Mouse (Mus musculus) megakaryocyte, embryonic 14.5 days (primary cell): ENCODE data around the gene Sat2. TPM values are rescaled to one million over a fixed set of nuclear protein-coding genes. Genes with fewer than 3 reads are reported as not detected.
A peak's percentile ranks its signal among the peaks of the same experiment; 100 is the strongest.

Experiments
- H3K27me3 ChIP-seq: replicated peaks from 2 replicates; pipeline ENCODE3; 2012; ENCODE audit warnings: inconsistent platforms
- H3K36me3 ChIP-seq: replicated peaks from 2 replicates; pipeline ENCODE3; 2012; ENCODE audit warnings: low read length, inconsistent platforms, mixed read lengths
- H3K4me1 ChIP-seq: 2 replicates; pipeline ENCODE4 v1.6.1; 2012; ENCODE audit warnings: inconsistent platforms
- H3K4me3 ChIP-seq: replicated peaks from 2 replicates; pipeline ENCODE3; 2012; ENCODE audit warnings: moderate library complexity, mild to moderate bottlenecking, inconsistent platforms
- H3K9me3 ChIP-seq: 2 replicates; pipeline ENCODE4 v1.6.1; 2012; ENCODE audit warnings: inconsistent platforms
- FLI1 ChIP-seq: IDR thresholded peaks from 2 replicates; pipeline ENCODE4 v1.6.1; 2012; ENCODE audit warnings: low read length, inconsistent platforms, mixed read lengths
- GATA1 ChIP-seq: IDR thresholded peaks from 3 replicates; pipeline ENCODE4 v1.6.1; 2012; ENCODE audit warnings: mixed read lengths, low read length, inconsistent platforms, borderline replicate concordance
- polyA plus RNA-seq: library from polyadenylated mRNA; stranded (reverse); fragments of >175 nt; gene quantifications from 2 replicates; pipeline ENCODE4 v1.2.3, GENCODE M21; 2012; ENCODE audit warnings: low replicate concordance; ENCODE audit not compliant: insufficient read depth

Gene Sat2
- polyA plus RNA-seq, 1 experiment: not detected

- H3K4me3 ChIP-seq: peak within 1 kb of the TSS; percentile 94
- H3K27me3 ChIP-seq: no peaks in the 10 kb centered on the region
- H3K9me3 ChIP-seq: no peaks in the 10 kb centered on the region
- TF ChIP-seq GATA1 (no peak), FLI1 (no peak)
- peaks cover 84% of the 10 kb centered on the region for H3K4me1 ChIP-seq
- peaks cover 71% of the 10 kb centered on the region for H3K36me3 ChIP-seq
These were observed 44.3 kb downstream of the Sat2 start, which contains the start of gene Cd68 for GRCm38 (mm10) chr11:69665961-69666664. Gene Cd68, minus strand, starts transcription at chr11:69666153.

GRCm38 (mm10) chr11:69666665-69667005 is 44.8 kb downstream of the Sat2 start:
- Histone ChIP-seq H3K36me3 (peaks cover 71% of the 10 kb centered on the region), H3K9me3 (no peaks in the 10 kb centered on the region), H3K4me1 (peaks cover 78% of the 10 kb centered on the region), H3K27me3 (no peaks in the 10 kb centered on the region), H3K4me3 (no peak overlapping the region)
- no peak for TF ChIP-seq GATA1

GRCm38 (mm10) chr11:69670786-69671725 is 49.2 kb downstream of the Sat2 start:
- peaks cover 58% of the 10 kb centered on the region for H3K4me1 ChIP-seq
- no peaks in the 10 kb centered on the region for H3K27me3 ChIP-seq
- H3K36me3 ChIP-seq: peaks cover 76% of the 10 kb centered on the region
- H3K4me3 ChIP-seq: peak overlapping the region; percentile 94
- no peaks in the 10 kb centered on the region for H3K9me3 ChIP-seq
- TF ChIP-seq FLI1 (peak; percentile 81; the same call in 1 of the 2 replicates), GATA1 (no peak)

GRCm38 (mm10) chr11:69671726-69672124 is 49.9 kb downstream of the Sat2 start:
- H3K4me3 ChIP-seq: peak overlapping the region; percentile 94
- H3K36me3 ChIP-seq: peaks cover 76% of the 10 kb centered on the region
- no peaks in the 10 kb centered on the region for H3K9me3 ChIP-seq
- H3K4me1 ChIP-seq: peaks cover 57% of the 10 kb centered on the region
- H3K27me3 ChIP-seq: no peaks in the 10 kb centered on the region
- TF ChIP-seq FLI1 (no peak), GATA1 (no peak)

- Histone ChIP-seq H3K9me3 (no peaks in the 10 kb centered on the region), H3K4me3 (peak within 1 kb of the TSS; percentile 94), H3K36me3 (peaks cover 80% of the 10 kb centered on the region), H3K4me1 (peaks cover 57% of the 10 kb centered on the region), H3K27me3 (no peaks in the 10 kb centered on the region)
- TF ChIP-seq FLI1 (peak; percentile 29; the same call in 1 of the 2 replicates), GATA1 (no peak)
These were observed 50.4 kb downstream of the Sat2 start, which contains the start of gene Eif4a1 for GRCm38 (mm10) chr11:69672211-69672706. Gene Eif4a1, minus strand, starts transcription at chr11:69672423.

Other genes with a start within 250 kb of the Sat2 start
- 33.8 and 159 TPM in 2 replicates for gene Naa38, start 226.5 kb upstream of the Sat2 start, polyA plus RNA-seq
- gene Cyb5d1, start 226.4 kb upstream of the Sat2 start, polyA plus RNA-seq: 0.25 and 2.4 TPM in 2 replicates
- gene Tmem88, start 223.8 kb upstream of the Sat2 start, polyA plus RNA-seq: 0.35 TPM in 1 of 2 replicates, not detected in the other
- 44.5 and 45.4 TPM in 2 replicates for gene Kdm6b, start 208.3 kb upstream of the Sat2 start, polyA plus RNA-seq
- gene Dnah2, start 72.9 kb upstream of the Sat2 start, polyA plus RNA-seq: 0.95 TPM in 1 of 2 replicates, not detected in the other
- 0.51 and 2.1 TPM in 2 replicates for gene Efnb3, start 61.8 kb upstream of the Sat2 start, polyA plus RNA-seq
- 19.7 and 50.2 TPM in 2 replicates for gene Wrap53, start 41.8 kb upstream of the Sat2 start, polyA plus RNA-seq
- gene Trp53, start 41.7 kb upstream of the Sat2 start, polyA plus RNA-seq: 53.2 and 68.6 TPM in 2 replicates
- 2.8 and 4.2 TPM in 2 replicates for gene Atp1b2, start 16.1 kb upstream of the Sat2 start, polyA plus RNA-seq
- not detected in 2 replicates for gene Shbg, start 4.1 kb upstream of the Sat2 start, polyA plus RNA-seq
- gene Fxr2, start 11.0 kb downstream of the Sat2 start, polyA plus RNA-seq: 65.7 and 84.9 TPM in 2 replicates
- not detected in 2 replicates for gene Sox15, start 33.3 kb downstream of the Sat2 start, polyA plus RNA-seq
- 16.2 and 31.6 TPM in 2 replicates for gene Mpdu1, start 40.6 kb downstream of the Sat2 start, polyA plus RNA-seq
- gene Cd68, start 44.1 kb downstream of the Sat2 start, polyA plus RNA-seq: 8.7 and 128 TPM in 2 replicates
- gene Eif4a1, start 50.4 kb downstream of the Sat2 start, polyA plus RNA-seq: 144 and 601 TPM in 2 replicates
- 54.1 and 94.8 TPM in 2 replicates for gene Senp3, start 60.1 kb downstream of the Sat2 start, polyA plus RNA-seq
- 0.56 TPM in 1 of 2 replicates, not detected in the other for gene Tnfsf13, start 63.8 kb downstream of the Sat2 start, polyA plus RNA-seq
- 5.3 and 13.1 TPM in 2 replicates for gene Tnfsf12, start 73.8 kb downstream of the Sat2 start, polyA plus RNA-seq
- 2.0 and 2.5 TPM in 2 replicates for gene Tnfsfm13, start 74.1 kb downstream of the Sat2 start, polyA plus RNA-seq
- 36.5 and 129 TPM in 2 replicates for gene Polr2a, start 136.6 kb downstream of the Sat2 start, polyA plus RNA-seq
- gene Slc35g3, start 139.9 kb downstream of the Sat2 start, polyA plus RNA-seq: not detected in 2 replicates
- 1.9 and 3.9 TPM in 2 replicates for gene Zbtb4, start 143.9 kb downstream of the Sat2 start, polyA plus RNA-seq
- gene Chrnb1, start 173.9 kb downstream of the Sat2 start, polyA plus RNA-seq: not detected in 2 replicates
- 0.64 TPM in 1 of 2 replicates, not detected in the other for gene Fgf11, start 179.8 kb downstream of the Sat2 start, polyA plus RNA-seq
- gene Tmem102, start 183.6 kb downstream of the Sat2 start, polyA plus RNA-seq: not detected in 2 replicates
- gene Gm39566, start 193.3 kb downstream of the Sat2 start, polyA plus RNA-seq: not detected in 2 replicates
- gene Spem2, start 196.4 kb downstream of the Sat2 start, polyA plus RNA-seq: not detected in 2 replicates
- not detected in 2 replicates for gene Spem1, start 200.2 kb downstream of the Sat2 start, polyA plus RNA-seq
- gene Nlgn2, start 215.8 kb downstream of the Sat2 start, polyA plus RNA-seq: 4.9 and 17.7 TPM in 2 replicates
- gene Tmem256, start 216.5 kb downstream of the Sat2 start, polyA plus RNA-seq: 742 and 1,105 TPM in 2 replicates
- gene Plscr3, start 224.4 kb downstream of the Sat2 start, polyA plus RNA-seq: 41.3 and 79.4 TPM in 2 replicates
- not detected in 2 replicates for gene Tnk1, start 236.7 kb downstream of the Sat2 start, polyA plus RNA-seq